In genomic region chr9:62663443-62663842, GRCm38 (mm10) we compare ENCODE assay signal across 17 mouse cellular contexts. TPM values are rescaled to one million over a fixed set of nuclear protein-coding genes. Genes with fewer than 3 reads are reported as not detected.
"Had no signal": no experiment of that assay in that cellular context is flagged by ENCODE, and none has a peak within 500 bp of the region (broad histone marks: within the 10 kb centered on the region; RNA-seq: fewer than 3 reads in every experiment).

No protein-coding gene starts in this region.

- H3K27ac ChIP-seq: kidney, postnatal 0 days; limb, embryonic 15.5 days; liver, embryonic 12.5 days; lung, embryonic 15.5 days; midbrain, embryonic 10.5 days; neural tube, embryonic 12.5 days; stomach, embryonic 15.5 days had no signal

- H3K9me3 ChIP-seq: limb, embryonic 15.5 days; liver, embryonic 12.5 days; lung, embryonic 15.5 days; midbrain, embryonic 10.5 days; neural tube, embryonic 12.5 days; stomach, embryonic 15.5 days had no signal

- H3K4me1 ChIP-seq: liver, embryonic 12.5 days; midbrain, embryonic 10.5 days had no signal

- ATAC-seq: liver, embryonic 12.5 days had no signal

- DNase-seq: kidney, adult 11 months; kidney, adult 9 months; kidney, postnatal 36 days; lung, postnatal 4 days; midbrain, embryonic 14.5 days; right cerebral cortex, postnatal 14 days; thymus, adult 2 months; thymus, postnatal 25 days had no signal

- H3K27me3 ChIP-seq: limb, embryonic 15.5 days; liver, embryonic 12.5 days; lung, embryonic 15.5 days; neural tube, embryonic 12.5 days; stomach, embryonic 15.5 days had no signal

- H3K36me3 ChIP-seq: limb, embryonic 15.5 days; liver, embryonic 12.5 days; lung, embryonic 15.5 days; midbrain, embryonic 10.5 days; neural tube, embryonic 12.5 days; stomach, embryonic 15.5 days had no signal

- H3K9ac ChIP-seq: limb, embryonic 15.5 days; liver, embryonic 12.5 days; lung, embryonic 15.5 days; neural tube, embryonic 12.5 days; stomach, embryonic 15.5 days had no signal

- H3K4me3 ChIP-seq: limb, embryonic 15.5 days; liver, embryonic 12.5 days; lung, embryonic 15.5 days; midbrain, embryonic 10.5 days; myocyte; neural tube, embryonic 12.5 days; stomach, embryonic 15.5 days had no signal

- H3K4me2 ChIP-seq: limb, embryonic 15.5 days; liver, embryonic 12.5 days; lung, embryonic 15.5 days; neural tube, embryonic 12.5 days; stomach, embryonic 15.5 days had no signal

RNA-seq across cellular contexts. Expression of gene Itga11, which starts 14.2 kb away (rescaled TPM):
- total RNA-seq: megakaryocyte, adult 5-6 weeks had no signal
